Mouse (Mus musculus) heart, adult 2 months (tissue): ENCODE measurements at regions not wholly inside any gene's neighbourhood (a gene's known extent, or its start where the extent isn't known, plus 50 kb on each side); places are given as distances from the start of the nearest gene placed in this dataset.

Experiments used
- CTCF ChIP-seq: fragments of 200-600 bp; IDR thresholded peaks from 2 replicates; pipeline ENCODE4 v1.8.1; 2022; ENCODE audit warnings: antibody characterized with exemption, mild to moderate bottlenecking, moderate library complexity
- EP300 ChIP-seq: fragments of 200-500 bp; IDR thresholded peaks from 2 replicates; pipeline ENCODE4 v1.6.1; 2011; ENCODE audit warnings: low read depth, low read length, control low read depth; ENCODE audit not compliant: insufficient read depth
- POLR2A ChIP-seq: fragments of 200-500 bp; IDR thresholded peaks from 2 replicates; pipeline ENCODE4 v1.6.1; 2011; ENCODE audit warnings: mild to moderate bottlenecking, low read depth, low read length, control low read depth; ENCODE audit not compliant: insufficient read depth

DNA sequence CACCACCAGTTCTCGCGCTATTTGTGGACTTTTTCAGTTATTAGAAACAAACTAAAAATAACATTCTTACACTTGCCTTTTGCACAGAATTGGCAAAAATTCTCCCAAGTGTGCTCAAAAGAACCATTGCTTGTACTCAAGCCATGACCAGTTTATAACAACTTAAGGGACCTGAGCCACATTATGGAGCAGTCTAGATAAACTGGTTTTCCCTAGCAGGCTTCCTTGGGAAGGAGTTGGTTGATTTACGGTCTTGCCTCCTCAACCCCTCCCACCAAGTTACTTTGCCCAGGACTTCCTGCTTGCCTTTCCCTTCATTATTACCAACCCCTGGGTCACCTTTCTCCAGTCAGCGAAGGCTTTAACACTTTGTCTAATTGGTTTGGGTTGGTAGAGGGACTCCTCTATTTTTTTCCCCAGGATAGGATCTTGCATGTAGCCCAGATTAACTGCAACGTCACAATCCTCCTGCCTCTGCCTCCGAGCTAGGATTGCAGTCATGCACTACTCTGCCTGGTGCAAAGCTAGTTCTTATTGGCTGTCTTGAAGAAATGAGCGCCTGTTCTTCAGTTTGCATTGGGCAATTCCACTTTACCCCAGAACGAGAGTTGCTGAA is 75.9 kb upstream of the Atl2 start:
- no peak for TF ChIP-seq CTCF
- TF ChIP-seq POLR2A: no peak
- no peak for TF ChIP-seq EP300
